Mouse (Mus musculus) midbrain, embryonic 10.5 days (tissue): ENCODE measurements at regions not wholly inside any gene's neighbourhood (a gene's known extent, or its start where the extent isn't known, plus 50 kb on each side); places are given as distances from the start of the nearest gene placed in this dataset.

Experiments used
- DNase-seq: peaks from one replicate; pipeline ENCODE4 v3.0.0-alpha.2; 2017; ENCODE audit warnings: low spot score
- H3K27ac ChIP-seq: fragments of 300-500 bp; sonication (generic); replicated peaks from 2 replicates; pipeline ENCODE4 v1.5.1; 2016; ENCODE audit warnings: mild to moderate bottlenecking
- H3K27me3 ChIP-seq: fragments of 300-500 bp; sonication (generic); 2 replicates; pipeline ENCODE4 v1.6.1; 2016; ENCODE audit warnings: low read depth, mild to moderate bottlenecking; ENCODE audit not compliant: poor library complexity, severe bottlenecking
- H3K36me3 ChIP-seq: fragments of 300-500 bp; sonication (generic); 2 replicates; pipeline ENCODE4 v1.6.1; 2016; ENCODE audit warnings: mild to moderate bottlenecking, moderate library complexity
- H3K4me1 ChIP-seq: fragments of 300-500 bp; sonication (generic); 2 replicates; pipeline ENCODE4 v1.6.1; 2016
- H3K4me3 ChIP-seq: fragments of 300-500 bp; sonication (generic); 2 replicates; pipeline ENCODE4 v1.5.1; 2016; ENCODE audit warnings: mild to moderate bottlenecking, moderate library complexity
- H3K9me3 ChIP-seq: fragments of 300-500 bp; sonication (generic); replicated peaks from 2 replicates; pipeline ENCODE4 v1.6.1; 2016; ENCODE audit warnings: mild to moderate bottlenecking
- WGBS: fragments of 180-500 bp; shearing (Covaris S2); methylation state at CpG from one replicate; pipeline ENCODE4 v1.1.7; 2016; 5-methylcytosine and 5-hydroxymethylcytosine counted together

- no peaks in the 10 kb centered on the region for H3K9me3 ChIP-seq
- H3K27me3 ChIP-seq, result no peaks in the 10 kb centered on the region
- no peaks in the 10 kb centered on the region for H3K36me3 ChIP-seq
- H3K4me3 ChIP-seq, result no peak overlapping the region
- no peak for DNase-seq
- no peaks in the 10 kb centered on the region for H3K4me1 ChIP-seq
- H3K27ac ChIP-seq, result no peak overlapping the region
- WGBS, result 88% methylated on average over 18 of the region's 18 CpGs
Observed at GRCm38 (mm10) chr7:67836117-67836949, 76.8 kb upstream of the Synm start.

GRCm38 (mm10) chr7:67831738-67832137 lies 72.2 kb upstream of the Synm start:
- no peak overlapping the region for H3K27ac ChIP-seq
- H3K4me1 ChIP-seq, result no peaks in the 10 kb centered on the region
- H3K27me3 ChIP-seq, result no peaks in the 10 kb centered on the region
- no peaks in the 10 kb centered on the region for H3K9me3 ChIP-seq
- DNase-seq, result no peak
- WGBS, result 93% methylated on average over 2 of the region's 2 CpGs
- no peaks in the 10 kb centered on the region for H3K36me3 ChIP-seq
- no peak overlapping the region for H3K4me3 ChIP-seq

- no peak overlapping the region for H3K4me3 ChIP-seq
- H3K36me3 ChIP-seq, result no peaks in the 10 kb centered on the region
- DNase-seq, result no peak
- WGBS, result 66% methylated on average over 12 of the region's 12 CpGs
- H3K27me3 ChIP-seq, result no peaks in the 10 kb centered on the region
- no peaks in the 10 kb centered on the region for H3K9me3 ChIP-seq
- H3K27ac ChIP-seq, result no peak overlapping the region
- no peaks in the 10 kb centered on the region for H3K4me1 ChIP-seq
Observed at GRCm38 (mm10) chr7:67827386-67827785, 67.8 kb upstream of the Synm start.

- DNase-seq, result no peak
- Histone ChIP-seq H3K4me1 (no peaks in the 10 kb centered on the region), H3K9me3 (no peaks in the 10 kb centered on the region), H3K36me3 (no peaks in the 10 kb centered on the region), H3K4me3 (no peak overlapping the region), H3K27ac (no peak overlapping the region), H3K27me3 (no peaks in the 10 kb centered on the region)
- 87% methylated on average over 13 of the region's 13 CpGs for WGBS
Observed at GRCm38 (mm10) chr7:67826936-67827335, 67.4 kb upstream of the Synm start.

DNA sequence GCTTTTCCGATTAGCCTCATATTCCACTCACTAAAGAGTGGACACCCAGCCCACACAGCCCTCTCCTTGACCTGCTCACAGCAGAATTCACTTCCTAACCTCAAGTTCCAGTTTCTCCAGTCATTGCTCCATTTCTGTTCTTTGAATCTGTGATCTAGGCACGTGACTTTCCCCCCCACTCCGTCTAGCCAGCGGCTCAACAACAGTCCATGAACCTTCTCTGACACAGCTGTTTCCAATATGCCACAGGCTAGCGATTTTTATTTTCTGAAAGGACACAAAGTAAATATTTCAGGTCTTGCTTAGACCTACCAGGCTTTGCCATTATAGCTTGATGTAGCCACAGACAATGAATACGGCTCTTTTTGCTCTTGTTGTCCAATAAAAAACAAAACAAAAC lies 66.8 kb upstream of the Synm start:
- DNase-seq, result no peak
- no peaks in the 10 kb centered on the region for H3K9me3 ChIP-seq
- no peak overlapping the region for H3K4me3 ChIP-seq
- no peaks in the 10 kb centered on the region for H3K36me3 ChIP-seq
- H3K27me3 ChIP-seq, result no peaks in the 10 kb centered on the region
- no peaks in the 10 kb centered on the region for H3K4me1 ChIP-seq
- H3K27ac ChIP-seq, result no peak overlapping the region
- 85% methylated on average over 6 of the region's 6 CpGs for WGBS

DNA sequence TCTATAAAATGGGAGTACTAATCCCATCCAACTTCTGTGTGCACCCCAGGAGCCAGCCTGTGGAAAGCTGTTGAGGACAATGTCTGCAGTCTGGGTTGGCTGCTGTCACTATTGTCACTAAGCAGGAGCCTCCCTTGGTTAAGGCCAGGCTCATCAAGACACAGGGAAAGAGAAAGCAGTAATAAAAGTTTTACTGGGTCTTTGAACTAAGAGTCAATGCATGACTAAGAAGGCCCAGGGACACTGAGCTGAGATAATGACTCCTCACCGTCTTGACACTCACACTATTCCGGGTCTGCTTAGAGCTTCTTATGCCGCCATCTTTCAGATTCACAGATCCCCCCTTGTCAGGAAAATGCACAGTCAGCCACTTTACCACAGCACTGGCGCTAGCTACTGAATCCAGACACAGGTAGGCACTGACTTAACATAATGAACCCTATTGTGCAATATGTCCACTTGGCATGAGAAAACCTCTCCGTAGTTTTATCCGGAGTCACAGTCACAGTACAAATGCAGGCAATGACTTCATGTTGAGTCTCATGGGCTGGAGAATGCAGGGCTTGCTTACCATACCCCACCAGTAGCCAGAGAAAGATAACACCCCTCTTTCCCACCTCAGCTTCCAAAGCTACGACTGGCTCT lies 66.2 kb upstream of the Synm start:
- no peak overlapping the region for H3K27ac ChIP-seq
- no peaks in the 10 kb centered on the region for H3K27me3 ChIP-seq
- H3K36me3 ChIP-seq, result no peaks in the 10 kb centered on the region
- no peaks in the 10 kb centered on the region for H3K9me3 ChIP-seq
- 90% methylated on average over 7 of the region's 7 CpGs for WGBS
- H3K4me1 ChIP-seq, result no peaks in the 10 kb centered on the region
- H3K4me3 ChIP-seq, result no peak overlapping the region
- DNase-seq, result no peak

- WGBS, result 64% methylated on average over 8 of the region's 8 CpGs
- H3K4me3 ChIP-seq, result no peak overlapping the region
Observed at GRCm38 (mm10) chr7:67823943-67824645, 64.6 kb upstream of the Synm start.

DNA sequence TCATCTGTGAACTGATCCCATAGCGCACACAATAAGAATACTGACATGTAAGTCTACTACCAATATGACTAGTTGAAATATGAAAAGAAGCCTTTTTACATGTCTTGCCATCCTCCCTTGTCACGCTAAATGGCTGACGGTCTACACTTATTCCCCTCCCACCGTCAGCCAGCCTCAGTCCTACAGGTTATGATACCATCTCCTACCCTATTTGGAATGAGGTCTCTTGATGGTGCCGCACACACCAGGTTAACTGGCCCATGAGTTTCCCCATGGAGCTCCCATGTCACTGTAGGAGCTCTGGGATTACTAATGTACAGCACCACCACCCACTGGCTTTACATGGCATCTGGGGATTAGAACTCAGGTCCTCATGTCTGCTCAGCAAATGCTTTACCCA lies 60.0 kb upstream of the Synm start:
- Histone ChIP-seq H3K36me3 (no peaks in the 10 kb centered on the region), H3K27ac (no peak overlapping the region), H3K9me3 (no peaks in the 10 kb centered on the region), H3K4me3 (no peak overlapping the region), H3K27me3 (no peaks in the 10 kb centered on the region), H3K4me1 (no peaks in the 10 kb centered on the region)
- 95% methylated on average over 5 of the region's 5 CpGs for WGBS
- no peak for DNase-seq

More at GRCm38 (mm10) chr7:67823943-67824645, 64.6 kb upstream of the Synm start:
- no peak for DNase-seq
- Histone ChIP-seq H3K4me1 (no peaks in the 10 kb centered on the region), H3K27me3 (no peaks in the 10 kb centered on the region), H3K27ac (no peak overlapping the region), H3K36me3 (no peaks in the 10 kb centered on the region), H3K9me3 (no peaks in the 10 kb centered on the region)

- DNase-seq, result no peak
- Histone ChIP-seq H3K4me1 (no peaks in the 10 kb centered on the region), H3K27me3 (no peaks in the 10 kb centered on the region), H3K9me3 (no peaks in the 10 kb centered on the region), H3K4me3 (no peak overlapping the region), H3K27ac (no peak overlapping the region), H3K36me3 (no peaks in the 10 kb centered on the region)
- WGBS, result 92% methylated on average over 6 of the region's 6 CpGs
Observed at GRCm38 (mm10) chr7:67817556-67817955, 58.0 kb upstream of the Synm start.

- Histone ChIP-seq H3K9me3 (no peaks in the 10 kb centered on the region), H3K36me3 (no peaks in the 10 kb centered on the region), H3K4me1 (no peaks in the 10 kb centered on the region), H3K4me3 (no peak overlapping the region), H3K27me3 (no peaks in the 10 kb centered on the region), H3K27ac (no peak overlapping the region)
- DNase-seq, result no peak
- 86% methylated on average over 9 of the region's 9 CpGs for WGBS
Observed at GRCm38 (mm10) chr7:67814861-67815260, 55.3 kb upstream of the Synm start.
